Mouse (Mus musculus) erythroblast, embryonic 14.5 days (primary cell): ENCODE measurements around the gene Rnf220.

ENCODE experiments used
- GATA1 ChIP-seq: IDR thresholded peaks from 2 replicates; pipeline ENCODE4 v1.6.1; 2012; ENCODE audit warnings: low read length, inconsistent platforms, mixed read lengths
- TAL1 ChIP-seq: IDR thresholded peaks from 3 replicates; pipeline ENCODE4 v1.6.1; 2012; ENCODE audit warnings: low read length, inconsistent platforms, mixed read lengths

GRCm38 (mm10) chr4:117494911-117495501, 1.8 kb downstream of the Rnf220 start:
- TF ChIP-seq GATA1 (no peak), TAL1 (no peak)
